Mouse (Mus musculus): ENCODE data around the gene H1foo.

- TF ChIP-seq HCFC1 (IDR thresholded peaks at IDR 0.05; ENCODE audit: low read depth, low read length) (no peak), MYB (IDR thresholded peaks at IDR 0.05; ENCODE audit: low read depth, low read length) (no peak)
Measured at GRCm38 (mm10) chr6:115896346-115896745, 48.4 kb upstream of the H1foo start.
